Mouse (Mus musculus) C2C12 (cell line): ENCODE measurements around the gene Smg6.

Experiments used
- CEBPB ChIP-seq: IDR thresholded peaks from one replicate; pipeline ENCODE4 v1.6.1; 2011; ENCODE audit warnings: low read depth, mild to moderate bottlenecking, control low read depth, moderate library complexity
- CTCF ChIP-seq: IDR thresholded peaks from one replicate; pipeline ENCODE4 v1.5.1; 2011; ENCODE audit not compliant: control insufficient read depth, insufficient read depth, insufficient read length
- MAX ChIP-seq: IDR thresholded peaks from one replicate; pipeline ENCODE4 v1.6.1; 2011; ENCODE audit warnings: mild to moderate bottlenecking, control low read depth
- MYOD1 ChIP-seq: IDR thresholded peaks from one replicate; pipeline ENCODE4 v1.6.1; 2011; ENCODE audit warnings: low read depth; ENCODE audit not compliant: control insufficient read depth, insufficient read length

GRCm38 (mm10) chr11:75119841-75120240 lies 194.2 kb downstream of the Smg6 start:
- TF ChIP-seq CTCF (no peak), MAX (no peak), MYOD1 (no peak), CEBPB (no peak)
